Mouse (Mus musculus): ENCODE measurements at regions not wholly inside any gene's neighbourhood (a gene's known extent, or its start where the extent isn't known, plus 50 kb on each side); places are given as distances from the start of the nearest gene placed in this dataset.

DNA sequence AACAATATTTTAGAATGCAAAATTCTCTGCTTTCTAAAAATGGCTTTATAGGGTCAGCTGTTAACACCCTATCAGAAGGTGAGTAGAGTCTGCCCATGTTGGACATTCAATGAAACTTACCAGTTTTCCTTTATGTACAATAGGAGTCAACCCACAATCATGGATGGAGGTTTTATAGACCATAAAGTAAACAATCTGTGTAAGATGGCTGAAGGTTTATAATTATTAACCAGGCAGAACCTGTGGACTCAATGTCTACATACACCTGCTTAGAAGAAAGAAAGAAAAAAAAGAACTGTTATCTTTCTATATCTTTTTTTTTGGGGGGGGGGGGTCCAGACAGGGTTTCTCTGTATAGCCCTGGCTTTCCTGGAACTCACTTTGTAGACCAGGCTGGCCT lies 227.8 kb upstream of the Atp2b1 start:
- no peak overlapping the region for H3K4me2 ChIP-seq (replicated peaks)
- H3K9ac ChIP-seq: no peak overlapping the region
- no peaks in the 10 kb centered on the region for H3K27me3 ChIP-seq
- no peak overlapping the region for H3K27ac ChIP-seq
- no peak overlapping the region for H3K4me3 ChIP-seq
- H3K4me1 ChIP-seq: peaks cover 18% of the 10 kb centered on the region
- H3K9me3 ChIP-seq: no peaks in the 10 kb centered on the region
- no peak for ATAC-seq (ENCODE audit: low FRiP score, low read depth)
- H3K36me3 ChIP-seq: no peaks in the 10 kb centered on the region

DNA sequence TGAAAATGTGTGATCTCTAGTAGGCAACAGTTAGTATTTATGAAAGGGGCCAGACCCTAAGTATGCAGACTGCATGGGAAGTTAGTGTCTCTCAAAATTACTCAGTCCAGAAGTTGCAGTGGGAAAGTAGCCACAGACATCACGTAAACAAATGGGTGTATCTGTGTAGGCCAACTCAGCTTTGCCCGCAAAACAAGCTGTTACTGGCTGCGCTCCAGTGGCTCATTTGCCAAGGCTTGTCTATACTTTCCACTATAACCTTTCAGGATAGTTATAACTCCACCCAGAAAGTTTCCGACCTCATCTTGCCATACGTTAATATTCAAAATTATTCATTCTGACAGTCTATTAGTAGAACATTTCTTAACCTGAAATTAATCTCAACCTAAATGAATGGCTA lies 222.4 kb upstream of the Atp2b1 start:
- ATAC-seq (ENCODE audit: low FRiP score, low read depth): no peak
- 81% methylated on average over 5 of the region's 5 CpGs for WGBS
- Histone ChIP-seq H3K36me3 (no peaks in the 10 kb centered on the region), H3K27me3 (no peaks in the 10 kb centered on the region), H3K4me3 (no peak overlapping the region), H3K4me2 (replicated peaks) (no peak overlapping the region), H3K9ac (no peak overlapping the region), H3K9me3 (no peaks in the 10 kb centered on the region), H3K4me1 (no peaks in the 10 kb centered on the region), H3K27ac (no peak overlapping the region)

GRCm38 (mm10) chr10:98694690-98695370 lies 219.4 kb upstream of the Atp2b1 start:
- WGBS: 89% methylated on average over 2 of the region's 2 CpGs
- ATAC-seq (ENCODE audit: low FRiP score, low read depth): no peak
- no peak overlapping the region for H3K4me3 ChIP-seq

GRCm38 (mm10) chr10:98695371-98695725 lies 218.9 kb upstream of the Atp2b1 start:
- no peaks in the 10 kb centered on the region for H3K27me3 ChIP-seq
- no peaks in the 10 kb centered on the region for H3K9me3 ChIP-seq
- H3K4me1 ChIP-seq: no peaks in the 10 kb centered on the region
- no peak for ATAC-seq (ENCODE audit: low FRiP score, low read depth)
- H3K27ac ChIP-seq: no peak overlapping the region
- no peak overlapping the region for H3K9ac ChIP-seq
- WGBS: 83% methylated on average over 2 of the region's 2 CpGs
- no peak overlapping the region for H3K4me3 ChIP-seq
- H3K36me3 ChIP-seq: no peaks in the 10 kb centered on the region
- H3K4me2 ChIP-seq (replicated peaks): no peak overlapping the region

More at GRCm38 (mm10) chr10:98694690-98695370, 219.4 kb upstream of the Atp2b1 start:
- no peak overlapping the region for H3K4me2 ChIP-seq (replicated peaks)
- no peaks in the 10 kb centered on the region for H3K36me3 ChIP-seq
- H3K27me3 ChIP-seq: no peaks in the 10 kb centered on the region
- H3K9me3 ChIP-seq: no peaks in the 10 kb centered on the region
- no peak overlapping the region for H3K9ac ChIP-seq
- H3K4me1 ChIP-seq: no peaks in the 10 kb centered on the region
- no peak overlapping the region for H3K27ac ChIP-seq

DNA sequence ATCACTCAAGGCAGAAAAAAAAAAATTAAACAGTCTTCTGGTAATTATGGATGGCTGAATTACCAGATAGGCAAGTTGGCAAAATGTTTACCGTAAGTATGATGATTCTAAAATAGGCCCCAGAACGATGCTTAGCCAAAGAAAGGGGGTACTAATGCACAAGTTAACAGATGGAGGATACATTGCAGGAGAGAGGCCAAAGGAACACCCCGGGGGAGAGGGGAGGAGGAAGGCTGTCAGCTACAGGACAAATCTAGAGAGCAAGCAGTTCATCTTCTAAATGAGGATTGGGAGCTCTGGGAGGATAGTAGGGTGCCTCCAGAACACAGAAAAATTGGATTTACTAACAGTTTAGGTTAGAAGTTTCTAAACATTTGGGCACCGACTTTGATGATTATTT lies 216.3 kb upstream of the Atp2b1 start:
- 80% methylated on average over 4 of the region's 4 CpGs for WGBS
- no peak overlapping the region for H3K9ac ChIP-seq
- no peaks in the 10 kb centered on the region for H3K27me3 ChIP-seq
- no peak overlapping the region for H3K4me2 ChIP-seq (replicated peaks)
- peaks cover 8% of the 10 kb centered on the region; the same call in 1 of the 2 replicates for H3K4me1 ChIP-seq
- H3K4me3 ChIP-seq: no peak overlapping the region
- no peak overlapping the region for H3K27ac ChIP-seq
- H3K9me3 ChIP-seq: no peaks in the 10 kb centered on the region
- H3K36me3 ChIP-seq: no peaks in the 10 kb centered on the region
- ATAC-seq (ENCODE audit: low FRiP score, low read depth): no peak

- no peak for ATAC-seq (ENCODE audit: low FRiP score, low read depth)
Observed at GRCm38 (mm10) chr10:98699579-98699978, 214.6 kb upstream of the Atp2b1 start.

DNA sequence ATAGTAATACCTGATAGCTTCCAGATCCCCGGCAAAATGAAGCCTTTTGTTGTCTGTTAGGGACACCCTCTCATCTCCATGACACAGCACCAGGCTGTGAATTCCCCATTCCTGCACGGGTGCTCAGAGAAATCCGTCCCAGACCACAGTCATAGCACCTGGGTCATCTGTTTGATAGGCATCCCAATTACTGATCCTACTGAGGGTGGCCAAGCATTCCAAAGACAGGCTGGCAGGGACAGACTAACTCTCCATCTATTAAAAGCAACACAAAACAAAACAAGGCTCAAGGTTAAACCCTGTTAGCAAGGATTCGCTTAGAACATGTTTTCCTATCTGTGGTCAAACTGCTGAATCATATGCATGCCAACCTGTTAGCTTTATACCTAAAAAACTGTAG lies 213.8 kb upstream of the Atp2b1 start:
- no peak for ATAC-seq (ENCODE audit: low FRiP score, low read depth)
- Histone ChIP-seq H3K9ac (no peak overlapping the region), H3K4me3 (no peak overlapping the region), H3K4me2 (replicated peaks) (no peak overlapping the region), H3K36me3 (no peaks in the 10 kb centered on the region), H3K9me3 (no peaks in the 10 kb centered on the region), H3K27ac (no peak overlapping the region), H3K27me3 (no peaks in the 10 kb centered on the region), H3K4me1 (peaks cover 8% of the 10 kb centered on the region; the same call in 1 of the 2 replicates)
- 57% methylated on average over 4 of the region's 4 CpGs for WGBS

More at GRCm38 (mm10) chr10:98699579-98699978, 214.6 kb upstream of the Atp2b1 start:
- H3K27ac ChIP-seq: no peak overlapping the region
- H3K4me2 ChIP-seq (replicated peaks): no peak overlapping the region
- H3K27me3 ChIP-seq: no peaks in the 10 kb centered on the region
- H3K4me1 ChIP-seq: peaks cover 8% of the 10 kb centered on the region; the same call in 1 of the 2 replicates
- H3K9me3 ChIP-seq: no peaks in the 10 kb centered on the region
- no peaks in the 10 kb centered on the region for H3K36me3 ChIP-seq
- H3K9ac ChIP-seq: no peak overlapping the region
- WGBS: 90% methylated on average over 4 of the region's 4 CpGs
- H3K4me3 ChIP-seq: no peak overlapping the region

DNA sequence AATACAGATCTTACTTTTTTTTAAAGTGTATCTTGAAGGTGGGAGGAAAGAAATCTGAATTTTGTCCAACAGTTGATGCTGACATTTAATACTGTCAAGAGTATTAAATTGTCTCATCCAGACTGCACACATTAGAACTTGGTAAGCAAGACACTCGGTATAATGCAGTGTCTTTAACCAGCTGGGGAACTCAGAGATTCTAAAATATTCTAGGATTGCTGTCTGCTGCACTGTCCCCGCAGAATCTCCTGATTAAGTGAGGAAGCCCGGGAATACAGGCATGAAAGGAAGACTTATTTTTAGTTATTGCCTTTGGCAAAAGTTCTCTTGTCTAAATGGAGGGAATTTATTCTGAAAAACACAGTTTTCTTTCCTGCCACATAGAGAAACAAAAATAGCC lies 212.9 kb upstream of the Atp2b1 start:
- no peak overlapping the region for H3K4me3 ChIP-seq
- H3K36me3 ChIP-seq: no peaks in the 10 kb centered on the region
- no peak overlapping the region for H3K27ac ChIP-seq
- no peaks in the 10 kb centered on the region for H3K9me3 ChIP-seq
- H3K27me3 ChIP-seq: no peaks in the 10 kb centered on the region
- no peak overlapping the region for H3K4me2 ChIP-seq (replicated peaks)
- H3K9ac ChIP-seq: no peak overlapping the region
- peaks cover 8% of the 10 kb centered on the region; the same call in 1 of the 2 replicates for H3K4me1 ChIP-seq
- WGBS: 38% methylated on average over 3 of the region's 3 CpGs
- no peak for ATAC-seq (ENCODE audit: low FRiP score, low read depth)

- H3K36me3 ChIP-seq: no peaks in the 10 kb centered on the region
- H3K4me2 ChIP-seq (replicated peaks): no peak overlapping the region
- no peak overlapping the region for H3K9ac ChIP-seq
- peaks cover 8% of the 10 kb centered on the region; the same call in 1 of the 2 replicates for H3K4me1 ChIP-seq
- ATAC-seq (ENCODE audit: low FRiP score, low read depth): no peak
- 89% methylated on average over 5 of the region's 5 CpGs for WGBS
- H3K9me3 ChIP-seq: no peaks in the 10 kb centered on the region
- H3K4me3 ChIP-seq: no peak overlapping the region
- H3K27me3 ChIP-seq: no peaks in the 10 kb centered on the region
- no peak overlapping the region for H3K27ac ChIP-seq
Observed at GRCm38 (mm10) chr10:98702470-98703215, 211.6 kb upstream of the Atp2b1 start.

- H3K9ac ChIP-seq: no peak overlapping the region
- H3K4me1 ChIP-seq: peaks cover 8% of the 10 kb centered on the region; the same call in 1 of the 2 replicates
- H3K9me3 ChIP-seq: no peaks in the 10 kb centered on the region
- H3K36me3 ChIP-seq: no peaks in the 10 kb centered on the region
- WGBS: 36% methylated on average over 2 of the region's 2 CpGs
- H3K4me3 ChIP-seq: no peak overlapping the region
- ATAC-seq (ENCODE audit: low FRiP score, low read depth): no peak
- H3K27ac ChIP-seq: no peak overlapping the region
- H3K4me2 ChIP-seq (replicated peaks): no peak overlapping the region
- no peaks in the 10 kb centered on the region for H3K27me3 ChIP-seq
Observed at GRCm38 (mm10) chr10:98703642-98704293, 210.4 kb upstream of the Atp2b1 start.

DNA sequence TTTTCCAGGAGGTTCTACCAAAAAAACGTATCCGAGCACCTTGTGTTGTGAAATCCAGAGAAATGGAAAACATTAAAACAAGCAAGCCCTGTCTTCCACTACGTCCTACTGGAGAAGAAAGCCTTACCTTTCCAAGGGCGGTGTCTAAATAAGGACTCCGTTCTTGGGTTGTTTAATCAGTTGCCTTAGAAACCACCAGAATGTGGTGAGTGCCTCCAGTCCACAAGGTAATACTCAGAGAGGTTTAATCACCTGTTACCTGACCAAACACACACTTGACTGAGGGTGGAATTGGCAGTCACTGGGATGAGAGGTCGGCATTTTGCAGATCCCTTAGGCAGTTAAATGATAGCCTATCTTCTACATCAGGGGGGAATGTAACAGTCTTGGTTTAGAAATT lies 209.6 kb upstream of the Atp2b1 start:
- no peak overlapping the region for H3K4me3 ChIP-seq
- H3K36me3 ChIP-seq: no peaks in the 10 kb centered on the region
- no peak overlapping the region for H3K4me2 ChIP-seq (replicated peaks)
- no peaks in the 10 kb centered on the region for H3K27me3 ChIP-seq
- WGBS: 68% methylated on average over 6 of the region's 6 CpGs
- no peak overlapping the region for H3K9ac ChIP-seq
- H3K27ac ChIP-seq: no peak overlapping the region
- ATAC-seq (ENCODE audit: low FRiP score, low read depth): no peak
- no peaks in the 10 kb centered on the region for H3K9me3 ChIP-seq
- H3K4me1 ChIP-seq: peaks cover 8% of the 10 kb centered on the region; the same call in 1 of the 2 replicates

DNA sequence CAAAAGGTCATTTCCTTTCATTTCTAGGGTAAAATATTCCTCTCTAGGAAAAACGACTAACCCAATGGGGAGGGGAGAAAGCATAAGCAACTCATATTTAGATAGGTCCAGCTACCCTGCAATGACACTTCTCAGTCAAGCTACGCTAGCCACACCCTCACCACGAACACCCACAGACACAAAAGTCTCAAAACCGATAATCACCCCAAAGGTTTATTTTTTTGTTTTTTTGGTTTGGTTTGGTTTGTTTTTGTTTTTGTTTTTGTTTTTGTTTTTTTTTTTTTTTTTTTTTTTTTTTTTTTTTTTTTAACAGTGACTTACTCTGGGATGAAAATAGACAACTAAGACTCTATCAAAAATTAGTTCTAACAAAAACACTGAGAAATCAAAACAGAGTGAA lies 196.3 kb upstream of the Atp2b1 start:
- Histone ChIP-seq H3K36me3 (no peaks in the 10 kb centered on the region), H3K9ac (no peak overlapping the region), H3K27ac (no peak overlapping the region), H3K4me3 (no peak overlapping the region), H3K4me2 (replicated peaks) (no peak overlapping the region), H3K9me3 (no peaks in the 10 kb centered on the region), H3K4me1 (no peaks in the 10 kb centered on the region), H3K27me3 (no peaks in the 10 kb centered on the region)
- 86% methylated on average over 4 of the region's 4 CpGs for WGBS
- ATAC-seq (ENCODE audit: low FRiP score, low read depth): no peak

Data from limb, embryonic 13.5 days (tissue).